Mouse (Mus musculus): ENCODE measurements around the gene Rbm8a. TPM values are rescaled to one million over a fixed set of nuclear protein-coding genes. Genes with fewer than 3 reads are reported as not detected.
"Not testable (repeated sequence)": the region's sequence is repeated elsewhere in the genome, so short reads cannot be mapped to it uniquely, and the experiment has no call there.

Gene Rbm8a
- total RNA-seq, 1 experiment from 2014 or later = 98.6 TPM

DNA sequence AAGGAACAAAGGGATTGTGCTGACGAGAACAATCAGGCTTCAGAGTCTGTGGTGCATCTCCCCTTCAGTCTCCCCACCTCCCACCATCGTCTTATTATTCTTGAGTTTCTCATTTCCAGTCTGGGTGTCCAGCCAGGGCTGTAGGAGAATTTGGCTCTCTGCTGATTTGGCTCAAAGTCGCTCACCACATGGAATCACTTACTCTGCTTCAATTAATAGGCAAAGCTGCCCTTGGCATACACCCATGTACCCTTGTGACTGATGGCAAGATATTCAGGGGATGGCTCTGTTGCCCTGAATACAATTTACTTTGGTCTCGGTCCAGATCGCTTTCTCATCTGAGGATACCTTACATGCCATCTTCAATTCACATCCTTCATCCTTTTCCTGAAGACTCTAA is 26.4 kb upstream of the Rbm8a start:
- DNase-seq = peak; percentile 39

DNA sequence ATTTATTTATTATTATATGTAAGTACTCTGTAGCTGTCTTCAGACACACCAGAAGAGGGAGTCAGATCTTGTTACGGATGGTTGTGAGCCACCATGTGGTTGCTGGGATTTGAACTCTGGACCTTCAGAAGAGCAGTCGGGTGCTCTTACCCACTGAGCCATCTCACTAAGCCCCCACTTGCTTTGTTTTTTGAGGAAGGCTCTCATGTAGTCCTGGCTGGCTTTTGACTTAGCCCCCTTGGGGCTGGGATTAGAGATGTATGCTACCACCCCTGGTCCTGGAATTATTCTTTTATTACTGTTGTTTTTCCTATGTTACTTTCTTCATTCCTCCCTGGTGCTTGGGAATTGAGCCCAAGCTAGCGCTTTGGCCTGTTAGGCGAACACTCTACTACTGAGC is 23.7 kb upstream of the Rbm8a start:
- DNase-seq = not testable (repeated sequence)

DNA sequence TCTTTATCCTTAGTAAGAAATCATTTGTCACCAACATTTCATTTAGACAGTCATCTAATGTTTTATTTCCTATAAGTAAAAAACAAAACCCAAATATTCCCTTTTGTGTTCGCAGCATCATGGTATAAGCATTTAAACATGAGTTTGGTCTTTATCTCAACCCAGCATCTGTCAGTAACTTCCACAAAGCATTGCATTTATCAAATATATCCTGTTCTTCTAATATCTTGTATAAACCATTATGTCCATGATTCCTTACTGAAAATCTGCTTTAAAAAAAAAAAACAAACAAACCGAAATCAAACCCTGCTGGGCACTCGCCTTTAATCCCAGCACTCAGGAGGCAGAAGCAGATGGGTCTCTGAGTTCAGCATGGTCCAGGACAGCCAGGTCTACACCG is 23.1 kb upstream of the Rbm8a start:
- no peak for DNase-seq

DNA sequence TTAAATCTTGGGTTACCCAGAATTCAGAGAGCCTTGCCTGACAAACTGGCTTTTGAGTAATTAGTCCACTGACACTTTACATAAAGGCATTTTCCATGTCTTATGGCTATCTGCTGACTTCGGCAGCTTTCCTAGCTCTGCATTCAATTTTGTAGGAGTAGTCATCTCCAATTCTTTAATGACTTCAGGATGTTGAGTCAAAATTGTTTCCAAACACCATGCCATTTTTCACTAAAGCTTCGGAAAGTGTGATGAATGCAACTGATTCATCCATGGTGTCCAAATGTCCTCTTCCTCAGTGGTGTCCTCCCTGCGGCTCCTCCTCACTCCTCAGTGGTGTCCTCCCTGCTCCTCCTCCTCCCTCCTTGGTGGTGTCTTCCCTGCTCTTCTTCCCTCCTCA is 11.8 kb upstream of the Rbm8a start:
- DNase-seq = no peak

DNA sequence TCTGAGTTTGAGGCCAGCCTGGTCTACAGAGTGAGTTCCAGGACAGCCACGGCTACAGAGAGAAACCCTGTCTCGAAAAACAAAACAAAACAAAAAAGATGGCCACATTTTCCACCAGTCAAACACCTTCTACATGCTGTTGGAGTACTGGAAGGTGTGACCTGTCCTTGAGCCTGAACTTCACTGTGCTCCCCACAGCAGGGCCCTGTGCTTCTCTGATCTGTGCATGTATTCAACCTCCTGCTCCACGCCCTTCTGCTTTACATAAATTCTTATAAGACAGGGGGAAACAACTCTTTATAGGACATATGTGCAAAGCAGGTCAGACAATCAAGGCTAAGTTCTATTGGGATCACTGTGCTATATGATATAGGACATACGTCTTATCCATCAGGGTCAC is 6.5 kb upstream of the Rbm8a start:
- DNase-seq = no peak

DNA sequence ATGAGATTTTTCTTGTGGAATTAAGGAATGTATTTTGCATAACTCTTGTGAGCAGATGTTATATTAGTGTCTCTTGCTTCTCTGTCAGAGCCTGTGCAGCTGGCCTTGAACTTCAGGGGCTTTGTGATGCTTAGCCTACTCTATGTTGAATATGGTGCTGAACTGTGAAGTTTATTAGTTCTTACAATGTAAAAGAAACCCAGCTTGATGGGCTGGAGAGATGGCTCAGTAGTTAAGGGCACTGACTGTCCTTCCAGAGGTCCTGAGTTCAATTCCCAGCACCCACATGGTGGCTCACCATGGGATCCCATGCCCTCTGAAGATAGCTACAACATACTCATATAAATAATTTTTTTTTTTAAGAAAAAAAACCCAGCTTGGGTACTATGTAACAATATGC is 2.3 kb downstream of the Rbm8a start:
- DNase-seq = no peak

DNA sequence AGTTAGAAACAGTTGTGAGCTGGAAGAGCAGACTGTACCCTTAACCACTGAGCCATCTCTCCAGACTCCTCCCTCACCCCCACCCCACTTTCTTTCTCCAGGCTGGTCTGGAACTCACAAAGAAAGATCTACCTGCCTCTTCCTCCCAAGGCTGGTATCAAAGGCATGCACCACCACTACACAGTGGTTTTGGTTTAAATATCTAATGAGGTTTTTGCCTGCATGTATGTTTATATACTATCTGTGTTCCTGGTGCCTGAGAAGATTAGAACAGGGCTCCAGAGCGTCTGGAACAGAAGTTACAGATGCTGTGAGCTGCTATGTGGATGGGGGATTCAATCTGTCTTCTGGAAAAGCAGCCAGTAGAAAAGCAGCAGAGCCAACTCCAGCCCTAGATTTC is 4.3 kb downstream of the Rbm8a start:
- DNase-seq = no peak

DNA sequence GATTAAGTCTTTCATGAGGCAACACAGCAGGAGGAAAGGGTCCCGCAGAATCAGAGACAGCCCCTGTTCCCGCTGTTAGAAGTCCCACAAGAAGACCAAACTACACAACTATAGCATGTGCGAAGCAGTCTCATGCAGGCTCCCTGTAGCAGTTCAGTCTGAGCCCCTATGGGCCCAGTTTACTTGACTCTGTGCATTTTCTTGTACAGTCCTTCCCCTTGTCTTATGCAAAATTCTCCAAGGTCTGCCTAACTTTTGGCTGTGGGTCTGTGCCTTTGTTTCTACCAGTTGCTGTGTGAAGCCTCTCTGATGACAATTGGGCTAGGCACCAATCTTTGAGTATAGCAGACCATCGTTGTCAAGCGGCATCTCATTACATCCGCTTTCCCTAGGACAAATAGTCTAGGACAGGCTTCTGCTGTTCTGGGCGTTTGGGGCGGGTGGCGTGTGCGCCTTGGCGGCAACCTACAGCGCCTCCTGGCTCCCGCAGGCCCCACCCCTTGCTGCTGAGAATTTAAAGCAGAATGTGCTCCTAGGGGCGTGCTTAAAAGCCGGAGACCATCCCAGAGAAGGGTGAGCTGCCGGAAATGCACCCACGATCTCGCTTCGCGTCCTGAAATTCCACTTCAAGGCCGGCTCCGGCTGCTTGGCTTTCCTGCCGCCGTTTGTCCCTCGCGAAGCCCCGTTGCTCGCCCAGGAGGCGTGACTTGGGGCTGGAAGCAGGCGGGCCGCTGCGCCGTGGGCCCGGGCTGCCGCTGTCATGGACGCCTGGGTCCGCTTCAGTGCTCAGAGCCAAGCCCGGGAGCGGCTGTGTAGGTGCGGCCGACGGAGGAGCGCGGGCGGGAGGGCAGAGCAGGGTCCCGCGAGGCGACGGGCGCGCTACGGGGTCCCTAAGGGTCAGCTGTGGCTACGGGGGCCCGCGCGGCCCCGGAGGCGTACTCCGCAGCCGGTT is 5.5 kb downstream of the Rbm8a start, which contains the start of the genes Pex11b and Gm42957:
Pex11b (plus strand) TSS at position 449 of the 952 bp plus-strand sequence.
Gm42957 (plus strand) TSS at position 547 of the 952 bp plus-strand sequence.
- DNase-seq = peak; percentile 96

DNA sequence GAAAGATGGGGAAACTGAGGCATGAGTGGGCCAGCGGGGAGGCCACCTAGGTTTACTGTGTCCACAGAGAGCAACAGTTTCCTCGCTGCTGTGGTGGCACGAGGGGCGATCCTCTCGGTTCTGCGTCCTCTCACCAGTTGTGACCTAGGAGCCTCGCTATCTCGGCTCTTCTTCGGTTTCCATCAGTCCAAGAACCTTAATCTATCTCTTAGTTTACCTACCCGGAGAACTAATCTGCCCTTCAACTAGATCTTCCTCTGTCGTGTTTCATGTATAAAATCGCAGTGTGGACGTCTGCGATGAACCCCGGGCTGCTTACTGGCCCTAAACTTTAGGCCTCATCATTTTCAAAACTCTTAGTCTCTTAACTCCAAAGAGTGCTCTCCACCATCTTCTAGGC is 6.2 kb downstream of the Rbm8a start:
- no peak for DNase-seq

DNA sequence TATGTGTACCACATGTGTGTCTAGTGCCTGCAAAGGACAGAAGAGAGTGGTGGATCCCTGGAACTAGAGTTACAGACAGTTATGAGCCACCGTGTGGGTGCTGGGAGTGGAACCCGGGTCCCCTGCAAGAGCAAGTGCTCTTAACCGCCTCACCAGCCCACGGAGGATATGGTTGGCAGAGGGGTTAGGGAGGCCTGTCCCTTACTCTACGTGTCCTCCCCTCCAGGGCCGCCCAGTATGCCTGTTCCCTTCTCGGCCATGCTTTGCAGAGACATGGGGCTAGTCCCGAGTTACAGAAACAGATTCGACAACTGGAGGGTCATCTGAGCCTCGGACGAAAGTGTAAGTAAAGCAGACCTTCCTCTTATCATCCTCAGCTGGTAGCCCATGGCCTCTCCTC is 6.7 kb downstream of the Rbm8a start:
- DNase-seq = peak; percentile 13

DNA sequence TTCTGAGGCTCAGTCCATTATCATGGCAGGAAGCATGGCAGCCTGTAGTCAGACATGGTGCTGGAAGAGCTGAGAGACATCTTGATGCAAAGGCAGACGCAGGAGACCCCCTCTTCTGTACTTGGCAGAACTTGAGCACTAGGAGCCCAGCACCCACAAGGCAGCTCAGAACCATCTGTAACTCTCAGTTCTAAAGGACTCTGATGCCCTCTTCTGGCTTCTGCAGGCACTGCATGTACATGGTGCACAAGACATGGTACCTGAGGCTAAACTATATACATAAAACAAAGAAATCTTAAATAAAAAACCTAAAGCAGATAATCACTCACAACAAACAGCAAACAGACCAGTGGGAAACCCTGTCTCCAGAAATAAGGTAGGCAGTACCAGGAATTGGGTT is 9.5 kb downstream of the Rbm8a start:
- DNase-seq = peak; percentile 75

DNA sequence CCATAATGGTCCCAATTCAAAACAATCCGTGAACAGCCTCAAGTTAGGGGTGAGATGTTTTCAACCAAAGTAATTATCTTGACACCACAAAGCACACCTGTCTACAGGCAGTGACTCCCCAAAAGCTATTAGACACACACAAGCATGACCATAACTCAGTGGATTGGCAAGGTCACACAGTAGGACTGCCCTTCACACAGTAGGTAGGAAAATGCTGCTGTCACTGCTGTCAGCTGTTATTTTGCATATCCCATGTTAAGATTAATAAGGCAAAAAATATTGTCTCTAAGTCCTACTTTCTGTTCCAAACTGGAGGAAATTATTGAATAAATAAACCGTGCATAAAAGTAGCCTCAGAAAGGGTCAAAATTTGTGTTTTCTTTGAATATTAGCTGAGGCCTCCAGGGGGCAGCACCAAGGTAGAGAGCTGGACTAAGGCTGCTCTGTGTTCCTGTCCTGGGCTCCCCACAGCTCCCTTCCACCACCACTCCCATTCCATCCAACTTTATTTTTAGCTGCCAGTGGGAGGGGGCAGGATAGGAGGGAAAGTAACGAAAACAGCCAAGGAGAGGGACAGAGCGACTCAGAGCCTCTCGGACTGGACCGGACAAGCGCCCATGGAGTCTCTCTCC is 15.4 kb downstream of the Rbm8a start, which contains the start of gene Itga10:
Itga10 (plus strand) TSS at position 567 of the 632 bp plus-strand sequence.
- DNase-seq = peak; percentile 63

DNA sequence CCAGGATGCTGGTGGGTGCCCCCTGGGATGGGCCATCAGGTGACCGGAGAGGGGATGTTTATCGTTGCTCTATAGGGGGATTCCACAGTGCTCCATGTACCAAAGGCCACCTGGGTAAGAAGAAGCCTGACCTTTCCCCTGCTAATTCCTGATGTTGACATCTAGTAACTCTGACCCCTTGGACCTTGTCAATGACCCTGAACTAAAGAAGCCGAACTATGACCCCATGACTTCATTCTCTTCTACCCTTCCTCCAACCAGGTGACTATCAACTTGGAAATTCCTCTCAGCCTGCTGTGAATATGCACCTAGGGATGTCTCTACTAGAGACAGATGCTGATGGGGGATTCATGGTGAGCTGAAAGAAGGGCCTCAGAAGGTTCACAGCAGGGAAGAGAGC is 17.6 kb downstream of the Rbm8a start:
- no peak for DNase-seq

DNA sequence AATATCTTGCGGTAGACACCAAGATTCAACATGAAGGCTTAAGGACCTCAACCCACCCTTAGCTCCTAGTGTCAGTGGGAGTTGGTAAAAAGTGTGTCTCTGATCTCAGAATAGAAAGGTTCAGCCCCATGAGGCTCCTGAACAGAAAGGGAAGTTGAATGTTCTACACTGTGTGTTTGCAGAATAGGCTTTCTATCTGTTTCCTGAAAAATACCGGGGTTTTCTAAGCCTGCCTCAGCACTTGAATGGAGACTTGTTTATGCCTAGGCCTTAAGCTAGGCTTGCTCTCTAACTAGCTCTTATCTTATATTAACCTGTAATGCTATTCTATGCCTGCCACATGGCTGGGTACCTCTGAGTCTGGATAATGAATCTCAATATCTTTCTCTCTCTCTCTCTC is 31.2 kb downstream of the Rbm8a start:
- no peak for DNase-seq

DNA sequence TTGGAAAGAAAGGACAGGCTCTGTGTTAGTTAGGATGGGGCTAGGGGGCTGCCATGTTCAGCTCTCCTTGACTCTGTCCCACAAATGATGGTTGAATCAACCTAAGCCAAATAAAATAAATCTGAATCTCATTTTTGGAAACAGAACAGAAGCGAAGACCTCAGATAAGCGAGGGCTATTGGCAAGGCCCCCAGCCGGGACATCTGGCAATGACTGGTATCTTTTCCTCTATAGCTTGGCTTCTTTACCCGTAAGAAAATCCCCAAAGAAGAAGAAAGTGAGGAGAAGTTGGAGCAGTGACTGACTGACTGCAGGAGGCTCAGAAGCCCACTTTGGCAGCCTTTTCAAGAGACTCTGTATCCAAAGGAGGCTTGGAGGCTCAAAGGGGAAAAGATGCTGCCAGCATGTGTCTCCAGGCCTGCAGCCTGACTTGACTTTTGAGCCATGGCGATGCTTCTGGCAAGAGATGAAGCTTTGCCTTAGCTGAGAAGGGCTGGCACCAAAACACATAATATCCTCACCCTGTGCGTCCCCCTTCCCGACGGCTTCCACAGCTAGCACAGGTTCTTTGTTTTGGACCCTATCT is 33.1 kb downstream of the Rbm8a start:
- DNase-seq = no peak

DNA sequence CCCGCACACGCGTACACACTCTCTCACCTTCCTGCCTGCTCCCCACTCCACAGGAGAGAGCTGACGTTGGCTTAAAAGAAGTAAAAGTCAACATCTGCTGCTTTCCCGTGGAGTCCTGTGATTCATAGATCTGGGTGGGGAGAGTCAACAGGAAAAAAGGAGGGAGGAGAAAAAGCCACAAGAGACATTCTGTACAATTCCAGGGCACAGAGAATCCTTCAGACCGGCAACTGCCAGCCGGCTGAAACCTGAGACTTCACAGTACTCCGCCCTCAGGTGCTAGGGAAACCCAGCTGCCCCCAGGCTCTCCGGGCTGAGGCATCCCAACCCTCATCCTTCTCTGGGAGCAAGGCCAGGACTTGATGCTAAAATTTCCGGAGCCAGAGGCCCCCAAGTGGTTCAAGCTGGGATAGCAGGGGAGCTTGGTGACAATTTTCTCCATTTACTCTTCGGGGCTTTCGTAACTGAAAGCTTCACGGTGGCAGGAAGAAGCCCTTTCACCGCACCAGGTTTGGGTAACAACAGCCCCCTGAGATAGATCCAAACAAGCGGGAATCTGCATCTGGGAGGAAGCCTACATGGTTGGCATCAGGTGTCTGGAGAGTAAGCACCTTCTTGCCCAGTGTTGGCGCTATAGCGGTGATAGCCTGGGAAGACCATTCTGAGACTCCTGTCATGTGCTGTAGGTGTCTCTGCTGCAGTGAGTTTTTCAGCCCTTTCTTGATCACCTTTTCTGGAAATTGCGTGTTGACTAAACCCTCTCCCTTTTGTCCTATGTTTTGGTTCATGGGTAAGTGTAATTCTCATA is 33.9 kb downstream of the Rbm8a start:
- peak; percentile 86 for DNase-seq

DNA sequence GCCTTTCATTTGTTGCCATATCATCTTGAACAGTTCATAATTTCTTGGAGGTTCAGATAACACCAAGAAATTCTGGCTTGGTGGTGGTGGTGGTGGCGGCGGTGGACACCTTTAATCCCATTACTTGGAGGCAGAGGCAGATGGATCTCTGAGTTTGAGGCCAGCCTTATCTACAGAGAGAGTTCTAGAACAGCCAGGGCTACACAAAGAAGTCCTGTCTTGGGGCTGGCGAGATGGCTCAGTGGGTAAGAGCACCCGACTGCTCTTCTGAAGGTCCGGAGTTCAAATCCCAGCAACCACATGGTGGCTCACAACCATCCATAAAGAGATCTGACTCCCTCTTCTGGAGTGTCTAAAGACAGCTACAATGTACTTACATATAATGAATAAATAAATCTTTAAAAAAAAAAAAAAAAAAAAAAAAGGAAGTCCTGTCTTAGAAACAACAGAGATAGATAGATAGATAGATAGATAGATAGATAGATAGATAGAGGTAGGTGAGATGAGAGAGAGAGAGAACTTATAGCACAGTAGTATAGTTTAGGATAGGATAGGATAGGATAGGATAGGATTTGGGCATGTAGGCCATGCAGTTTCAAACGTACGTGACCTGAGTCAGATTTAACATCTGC is 36.1 kb downstream of the Rbm8a start:
- DNase-seq = not testable (repeated sequence)

DNA sequence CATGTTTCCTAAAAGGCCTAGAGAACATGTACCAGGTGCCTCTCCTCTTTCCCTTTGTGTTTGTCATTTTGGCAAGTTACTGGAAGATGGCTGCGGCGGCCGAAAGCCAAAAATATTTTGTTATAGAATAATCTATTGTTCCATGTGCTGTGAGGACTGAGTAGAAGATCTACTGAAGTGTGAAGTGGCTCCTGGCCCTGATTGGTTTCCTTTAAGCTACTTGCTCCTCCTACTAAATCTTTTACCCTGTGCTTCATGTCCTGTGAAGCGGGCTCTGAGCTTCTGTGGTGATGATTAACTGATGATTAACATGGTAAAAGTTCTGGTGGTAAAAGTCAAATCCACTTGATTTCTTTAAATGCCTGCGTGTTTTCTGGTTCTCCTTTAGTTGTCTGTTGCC is 37.2 kb downstream of the Rbm8a start:
- DNase-seq = no peak

DNA sequence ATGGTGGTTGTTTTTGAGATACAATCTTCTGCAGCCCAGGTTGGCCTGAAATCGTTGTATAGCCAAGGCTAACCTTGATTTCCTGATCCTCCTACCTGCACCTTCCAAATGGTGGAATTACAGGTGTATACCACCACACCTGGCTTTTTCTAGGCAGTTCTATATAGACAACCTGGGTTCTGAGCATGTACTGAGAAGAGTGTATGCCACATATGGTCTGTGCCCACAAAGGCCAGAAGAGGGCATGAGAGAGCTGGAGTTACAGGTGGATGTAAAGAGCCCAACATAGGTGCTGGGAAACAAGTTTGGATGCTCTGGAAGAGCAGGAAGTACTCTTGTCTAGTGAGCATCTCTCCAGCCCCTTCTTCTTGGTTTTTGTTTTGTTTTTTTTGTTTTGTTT is 37.6 kb downstream of the Rbm8a start:
- peak; percentile 60 for DNase-seq

DNA sequence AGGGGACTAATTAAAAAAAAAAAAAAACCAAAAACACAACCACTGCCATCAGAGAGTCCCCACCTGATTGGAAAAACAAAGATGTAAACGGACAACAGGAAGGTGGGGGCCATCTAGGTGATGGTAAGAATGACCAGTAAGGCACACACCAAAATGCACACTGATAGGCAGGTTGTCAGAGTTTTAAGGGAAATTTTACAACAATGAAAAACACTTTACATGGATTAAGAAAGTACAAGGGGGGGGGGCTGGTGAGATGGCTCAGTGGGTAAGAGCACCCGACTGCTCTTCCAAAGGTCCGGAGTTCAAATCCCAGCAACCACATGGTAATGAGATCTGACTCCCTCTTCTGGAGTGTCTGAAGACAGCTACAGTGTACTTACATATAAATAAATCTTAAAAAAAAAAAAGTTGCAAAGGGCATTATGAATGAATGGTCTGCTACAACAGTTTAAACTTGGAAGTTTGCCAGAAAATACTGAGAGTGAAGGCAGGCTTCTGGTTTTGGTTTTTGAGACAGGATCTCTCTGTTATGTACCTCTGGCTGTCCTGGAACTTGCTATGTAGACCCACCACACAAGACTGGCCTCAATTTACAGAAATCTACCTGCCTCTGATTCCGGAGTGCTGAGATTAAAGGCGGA is 38.8 kb downstream of the Rbm8a start:
- no peak for DNase-seq
